Mouse (Mus musculus) inflammation-experienced regulatory T-cells, adult 6 months (primary cell): ENCODE measurements around the gene Zfp526. TPM values are rescaled to one million over a fixed set of nuclear protein-coding genes. Genes with fewer than 3 reads are reported as not detected.
"Not testable (repeated sequence)": the region's sequence is repeated elsewhere in the genome, so short reads cannot be mapped to it uniquely, and the experiment has no call there.

Source experiments
- ATAC-seq: one replicate; pipeline ENCODE4 v1.8.0; 2017
- polyA plus RNA-seq, 3 experiments: library from polyadenylated mRNA; unstranded; fragments of 100-300 nt; shearing (Covaris generic); gene quantifications; one replicate each; pipeline ENCODE4 v1.2.1; 2017

Gene Zfp526
- polyA plus RNA-seq, 3 experiments from 2014 or later: 2.2 to 4.0 (median 2.5) TPM

DNA sequence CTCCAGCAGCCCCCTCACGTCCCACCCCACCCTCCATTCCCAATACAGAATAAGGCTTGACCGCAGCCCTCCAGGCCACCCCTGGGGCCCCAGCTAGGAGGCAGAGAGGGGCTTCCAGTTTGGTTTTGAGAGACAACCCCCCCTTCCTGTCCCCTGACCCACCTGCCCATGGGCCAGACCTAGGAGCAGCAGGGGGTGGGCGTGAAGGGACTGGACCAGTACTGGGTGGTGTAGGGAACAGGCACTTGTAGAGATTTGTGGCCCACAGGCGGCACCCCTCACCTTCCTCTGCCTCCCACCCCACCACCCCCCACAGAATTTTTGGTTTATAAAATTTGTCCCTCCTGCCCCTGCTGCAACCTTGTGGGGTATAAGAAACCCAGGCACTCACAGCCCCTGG is 22.1 kb downstream of the Zfp526 start:
- ATAC-seq: no peak

DNA sequence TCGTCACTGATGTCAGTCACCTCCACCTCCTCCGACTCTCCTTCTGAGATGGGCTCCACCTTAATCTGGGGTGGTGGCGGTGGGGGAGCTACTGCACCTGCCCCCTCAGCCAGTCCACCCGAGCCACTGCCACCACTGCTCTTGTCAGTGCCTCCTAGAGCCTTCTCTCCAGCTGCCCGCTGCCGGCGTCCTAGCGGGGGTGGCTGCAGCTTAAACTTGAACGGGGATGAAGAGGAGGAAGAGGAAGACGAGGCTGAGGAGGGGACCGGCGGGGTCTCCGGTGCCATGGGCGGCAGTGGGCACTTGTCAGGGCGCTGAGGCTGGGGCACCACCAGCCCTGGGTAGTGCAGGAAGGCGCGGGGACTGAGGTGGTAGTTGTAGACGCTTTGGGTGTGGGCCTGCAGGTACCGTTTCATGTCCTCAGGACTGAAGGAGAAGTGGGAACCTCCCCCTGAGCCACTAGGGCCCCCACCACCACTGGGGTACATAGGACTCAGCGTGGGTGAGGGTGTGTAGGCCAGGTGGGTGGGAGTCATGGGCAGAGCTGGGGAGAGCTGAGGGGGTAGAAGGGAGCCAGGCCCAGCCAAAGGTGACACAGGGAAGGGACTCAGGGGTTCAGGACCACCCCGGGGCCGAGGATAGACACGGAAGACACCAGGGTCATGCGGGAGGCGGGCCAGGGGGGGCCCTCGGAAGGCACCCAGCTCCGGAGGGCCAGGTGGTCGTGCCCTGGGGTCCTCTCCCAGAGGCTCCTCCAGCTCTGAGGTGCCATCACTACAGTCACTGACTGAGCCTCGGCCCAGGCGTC is 23.5 kb downstream of the Zfp526 start:
- no peak for ATAC-seq

GRCm38 (mm10) chr7:25246079-25246758 is 25.0 kb downstream of the Zfp526 start:
- no peak for ATAC-seq

DNA sequence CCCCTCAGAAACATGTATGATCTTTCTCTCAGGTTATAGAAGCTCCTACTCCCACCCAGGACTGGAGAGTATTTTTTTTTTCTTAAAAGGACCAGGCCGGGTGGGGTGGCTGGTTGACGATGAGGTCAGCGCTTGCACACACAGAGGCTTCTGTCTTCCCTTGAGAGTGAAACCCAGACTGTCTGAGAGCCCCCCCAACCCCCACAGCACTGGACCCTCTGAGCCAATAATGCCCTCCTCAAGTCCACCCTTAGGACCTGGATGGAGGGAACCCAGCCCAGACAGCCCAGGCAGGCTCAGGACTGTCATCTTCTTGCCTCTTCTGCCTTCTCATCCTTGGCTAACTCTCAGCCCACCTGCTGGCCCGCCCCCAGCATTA is 25.5 kb downstream of the Zfp526 start:
- no peak for ATAC-seq

DNA sequence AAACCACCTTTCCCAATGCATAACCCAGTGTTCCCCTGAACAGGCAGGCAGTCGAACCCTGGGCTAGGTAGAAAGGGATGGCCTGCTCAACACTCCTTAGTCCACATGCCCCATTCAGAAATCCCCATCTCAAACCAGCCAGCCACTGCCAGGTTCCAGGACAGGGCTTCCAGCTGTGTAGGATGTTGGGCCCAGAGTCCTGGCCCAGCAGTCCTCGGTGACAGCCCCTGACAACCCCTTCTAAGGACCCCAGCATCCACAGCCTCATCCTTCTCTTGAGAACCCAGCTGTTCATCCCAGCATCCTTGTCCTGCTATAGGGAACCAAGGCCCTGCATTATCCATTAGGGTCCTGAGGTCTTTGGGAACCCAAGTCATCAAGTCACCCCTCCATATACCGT is 26.3 kb downstream of the Zfp526 start:
- ATAC-seq: no peak

DNA sequence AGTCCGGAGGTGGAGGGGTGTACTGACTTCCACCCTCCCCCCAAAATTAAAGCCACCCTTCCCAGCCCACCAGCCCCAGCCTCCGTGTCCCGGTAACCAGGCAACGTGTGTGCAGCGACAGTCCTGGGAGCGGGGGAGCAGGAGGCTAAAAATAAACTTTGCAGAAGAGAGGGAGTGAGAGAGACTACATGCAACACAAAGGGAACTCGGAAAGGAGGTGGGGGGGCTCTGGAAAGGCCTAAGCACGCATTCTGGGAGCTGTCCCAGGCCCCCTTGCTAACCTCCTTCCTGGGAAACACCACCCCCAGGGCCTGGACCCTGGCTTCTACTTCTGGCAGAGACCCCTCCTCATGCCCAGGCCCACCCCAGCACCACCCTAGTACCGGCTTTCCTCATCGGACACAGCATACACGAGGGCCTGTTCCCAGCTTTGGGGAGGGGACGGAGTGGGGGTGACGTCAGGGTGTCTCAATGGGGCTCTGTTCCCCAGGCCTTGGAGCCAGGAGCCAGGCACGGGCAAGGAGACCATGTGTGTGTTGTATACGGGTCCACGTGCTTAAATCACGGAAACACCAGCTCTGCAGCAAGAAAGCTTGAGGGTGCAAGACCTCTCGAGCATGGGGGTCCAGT is 26.9 kb downstream of the Zfp526 start:
- ATAC-seq: no peak

GRCm38 (mm10) chr7:25248846-25249313 is 27.7 kb downstream of the Zfp526 start:
- no peak for ATAC-seq

DNA sequence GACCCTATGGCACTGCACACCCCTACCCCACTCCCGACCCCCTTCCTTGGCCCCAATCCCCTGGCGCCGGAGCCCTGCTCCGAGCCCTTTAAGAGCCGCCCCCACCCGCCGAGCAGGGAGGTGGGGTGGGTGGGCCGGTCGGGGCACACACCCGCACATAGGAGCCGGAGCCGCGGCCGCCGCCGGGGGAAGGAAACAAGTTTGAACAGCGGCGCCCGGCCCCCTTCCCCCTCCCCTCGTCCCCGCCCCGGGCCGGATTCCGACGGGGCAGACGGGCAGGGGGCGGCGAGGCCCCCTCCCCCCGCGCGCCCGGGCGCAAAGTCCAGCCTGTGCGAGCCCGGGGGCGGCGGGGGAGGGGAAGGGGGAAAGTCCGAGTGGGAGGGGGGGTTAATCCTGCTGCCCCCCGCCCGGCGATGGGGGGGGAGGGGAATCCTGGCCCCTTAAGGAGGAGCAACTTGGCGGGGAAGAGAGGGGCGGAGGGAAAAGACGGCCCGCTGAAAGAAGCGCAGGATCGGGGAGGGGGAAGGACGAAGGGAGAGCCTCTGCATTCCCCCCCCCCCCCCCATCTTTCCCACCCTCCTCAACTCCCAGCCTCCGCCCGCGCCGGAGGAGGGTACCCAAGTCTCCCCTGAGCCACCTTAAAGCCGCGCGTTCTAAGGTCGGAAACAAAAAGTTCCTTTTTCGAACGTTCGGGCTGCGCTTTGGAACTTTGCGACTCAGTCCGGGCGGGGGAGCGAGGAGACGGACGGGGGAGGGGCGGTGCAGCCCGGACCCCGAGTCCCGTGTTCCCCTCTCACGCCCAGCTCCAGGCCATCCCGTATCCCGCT is 28.3 kb downstream of the Zfp526 start:
- ATAC-seq: peak; percentile 60

DNA sequence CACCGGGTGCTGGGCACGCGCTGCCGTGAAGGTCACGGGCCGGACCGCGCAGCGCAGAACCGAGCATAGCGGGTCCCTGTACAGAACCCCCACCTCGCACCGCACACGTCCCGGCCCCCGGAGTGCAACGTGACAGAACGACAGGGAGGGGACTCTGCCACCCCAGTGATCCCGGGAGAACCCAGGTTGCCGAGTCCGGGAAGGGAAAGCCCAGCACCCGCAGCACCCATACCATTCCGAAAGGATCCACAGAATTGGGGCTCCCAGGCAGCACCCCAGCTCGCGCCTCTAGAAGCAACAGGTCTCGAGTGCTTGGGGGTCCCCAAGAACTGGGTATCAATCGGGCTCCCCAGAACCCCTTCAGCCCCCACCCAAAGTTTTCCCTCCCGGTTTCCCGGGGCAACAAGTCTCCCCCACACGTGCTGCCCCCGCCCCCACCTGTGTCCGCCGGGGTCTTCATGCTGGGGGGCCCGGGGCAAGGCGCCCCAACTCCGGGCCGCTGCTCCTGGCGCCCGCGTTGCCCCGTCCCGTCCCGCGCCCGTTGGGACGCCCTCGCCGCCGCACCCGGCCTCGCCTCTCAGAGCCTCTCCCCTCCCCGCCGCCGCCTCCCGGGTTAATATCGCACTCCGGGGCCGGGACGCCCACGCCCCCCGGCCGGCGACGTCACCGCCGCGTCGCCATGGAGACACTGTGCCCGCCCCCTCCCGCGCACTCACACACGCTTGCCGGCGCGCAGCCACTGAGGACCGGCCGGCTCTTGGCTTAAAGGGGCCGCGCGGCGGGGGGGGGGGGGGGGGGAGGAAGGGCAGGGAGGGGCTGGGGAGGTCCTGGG is 29.1 kb downstream of the Zfp526 start, which contains the start of gene Erf:
Gene Erf (minus strand): TSS at position 621 of the 832 bp plus-strand sequence.
- peak; percentile 89 for ATAC-seq

DNA sequence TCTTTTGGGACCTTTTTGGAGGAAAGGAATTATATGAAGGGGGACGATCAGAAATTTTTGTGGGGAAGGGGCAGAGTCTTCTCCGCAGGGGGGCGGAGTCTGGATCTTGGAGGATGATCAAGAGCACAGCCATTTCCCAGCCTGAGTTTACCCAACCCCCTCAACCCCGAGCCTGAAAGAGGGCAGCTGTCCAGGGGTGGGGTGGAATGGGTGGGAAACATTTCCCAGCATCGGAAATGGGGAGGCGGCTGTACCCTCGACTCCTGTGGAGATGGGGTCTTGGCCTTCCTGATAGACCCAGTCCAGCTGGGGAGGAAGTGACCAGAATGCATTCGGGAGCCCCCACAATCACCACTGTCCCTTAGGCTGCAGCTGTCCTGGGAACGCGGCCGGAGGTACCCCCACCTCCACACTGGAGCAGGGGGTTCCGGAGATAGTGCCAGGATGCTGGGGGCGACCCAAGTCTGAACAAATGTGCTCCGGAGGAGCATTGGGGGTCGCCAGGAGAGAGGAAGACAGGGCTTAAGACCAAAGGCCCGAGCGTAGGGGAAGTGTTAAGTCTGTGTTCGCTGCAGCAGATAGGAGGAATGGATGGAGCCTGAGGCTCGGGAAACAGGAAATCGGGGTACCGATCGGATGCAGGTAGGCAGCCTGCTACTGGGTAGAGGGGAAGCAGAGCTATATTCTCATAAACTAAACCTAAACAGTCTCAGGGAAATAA is 30.0 kb downstream of the Zfp526 start:
- ATAC-seq: no peak

DNA sequence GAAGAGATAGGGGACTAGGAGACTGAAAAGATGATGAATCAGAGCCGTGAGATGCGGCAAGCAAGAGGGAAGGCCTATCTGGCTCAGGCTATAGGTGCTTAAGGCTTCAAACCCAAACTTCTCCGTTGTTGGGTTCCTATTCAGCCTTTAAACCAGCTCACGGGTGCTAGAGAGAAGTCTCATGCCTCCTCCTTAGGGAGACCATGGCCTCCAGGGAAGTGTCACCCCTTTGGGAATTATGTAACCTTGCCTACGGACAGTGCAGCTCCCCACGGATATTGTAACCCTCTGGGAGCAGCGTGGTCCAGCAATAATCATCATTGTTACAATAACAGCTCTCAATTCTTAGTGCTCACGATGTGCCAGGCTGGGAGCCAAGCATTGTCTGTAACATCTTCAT is 30.6 kb downstream of the Zfp526 start:
- ATAC-seq: no peak

DNA sequence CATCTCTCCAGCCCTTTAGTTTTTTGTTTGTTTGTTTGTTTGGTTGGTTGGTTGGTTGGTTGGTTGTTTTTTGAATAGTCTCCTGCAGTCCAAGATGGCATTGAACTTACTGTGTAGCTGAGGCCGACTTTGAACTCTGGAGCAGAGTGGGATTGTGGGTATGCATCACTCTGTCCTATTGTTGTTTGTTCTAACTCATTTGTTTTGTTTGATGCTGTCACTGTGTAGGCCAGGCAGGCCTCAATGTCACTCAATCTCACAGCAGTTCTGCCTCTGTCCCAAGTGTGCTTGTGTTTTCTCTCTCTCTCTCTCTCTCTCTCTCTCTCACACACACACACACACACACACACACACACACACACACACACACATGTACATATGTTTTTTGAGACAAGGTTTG is 40.7 kb downstream of the Zfp526 start:
- ATAC-seq: no peak

DNA sequence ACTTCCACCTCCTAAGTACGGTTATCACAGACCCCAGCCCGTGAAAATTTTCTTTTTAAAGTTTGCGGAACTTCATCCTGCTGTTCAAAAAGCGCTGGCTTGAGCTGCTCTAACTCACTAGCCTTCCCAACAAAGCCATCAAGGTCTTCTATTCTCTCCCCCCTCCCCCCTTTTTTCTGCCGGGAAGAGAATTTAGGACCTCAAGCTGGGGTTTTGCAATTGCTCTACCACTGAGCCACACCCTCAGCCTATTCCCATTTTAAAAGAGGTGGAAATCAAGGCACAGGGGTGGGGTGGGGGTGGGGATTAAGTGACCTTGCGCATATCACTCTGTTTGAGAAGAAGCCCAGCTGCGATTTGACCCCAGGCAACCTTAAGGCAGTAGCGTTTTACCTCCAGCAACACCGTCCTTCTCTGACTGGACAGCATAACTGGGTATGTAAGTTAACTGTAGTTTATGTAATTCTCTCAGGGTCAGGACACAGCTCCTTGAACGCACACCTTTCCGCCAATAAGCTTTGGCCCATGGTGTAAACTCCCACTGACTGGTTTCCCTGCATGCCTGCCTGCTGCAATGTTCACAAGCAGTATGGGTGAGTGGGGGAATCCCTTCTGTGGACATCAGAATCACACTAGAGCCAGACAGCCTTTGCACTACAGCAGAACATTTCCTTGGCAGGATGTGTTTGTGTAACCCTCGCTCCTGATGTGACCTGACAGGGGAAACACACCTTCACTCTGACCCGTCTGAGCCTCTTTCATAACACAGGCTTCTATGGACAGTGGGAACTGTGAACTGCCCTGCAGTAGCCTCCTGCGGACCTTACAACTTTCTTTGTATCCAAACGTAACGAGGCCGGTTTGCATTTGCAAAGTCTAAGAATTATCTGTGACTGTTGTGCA is 43.0 kb downstream of the Zfp526 start:
- ATAC-seq: no peak

DNA sequence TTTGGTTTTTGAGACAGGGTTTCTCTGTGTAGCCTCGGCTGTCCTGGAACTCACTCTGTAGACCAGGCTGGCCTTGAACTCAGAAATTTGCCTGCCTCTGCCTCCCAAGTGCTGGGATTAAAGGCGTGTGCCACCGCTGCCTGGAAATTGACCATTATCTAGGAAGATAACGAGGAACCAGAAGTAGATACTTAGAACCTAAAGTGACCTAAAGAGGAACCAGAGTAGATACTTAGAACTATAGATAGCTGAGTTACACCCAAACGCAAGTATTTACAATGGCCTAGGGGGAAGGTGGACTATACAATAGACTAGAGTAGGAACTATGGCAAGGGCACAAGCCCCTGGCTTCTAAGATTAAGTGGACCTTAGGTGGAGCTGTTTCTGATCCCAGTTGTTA is 44.5 kb downstream of the Zfp526 start:
- ATAC-seq: not testable (repeated sequence)

GRCm38 (mm10) chr7:25266180-25266962 is 45.1 kb downstream of the Zfp526 start:
- ATAC-seq: no peak

DNA sequence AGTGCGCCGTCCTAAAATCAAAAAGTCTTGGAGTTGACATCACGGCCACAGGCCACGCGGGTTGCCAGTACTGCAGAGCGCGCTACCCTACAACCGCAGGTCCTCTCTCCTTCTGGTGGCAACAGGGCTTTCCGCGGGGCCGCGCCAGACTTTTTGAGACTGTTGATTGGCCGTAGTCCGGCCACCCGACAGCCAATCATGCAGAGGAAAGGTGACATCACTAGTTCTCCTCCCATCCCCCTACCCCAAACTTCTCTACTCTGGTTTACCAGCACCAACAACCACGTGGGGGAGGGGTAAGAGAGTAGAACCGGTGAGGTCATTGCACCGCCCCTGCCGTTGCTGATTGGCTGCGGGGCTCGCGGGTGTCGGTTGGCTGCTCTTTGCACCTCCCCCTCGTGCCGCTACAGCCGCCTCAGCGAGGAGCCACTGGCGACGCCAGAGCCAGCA is 46.1 kb downstream of the Zfp526 start, which contains the start of gene Cic:
Gene Cic (plus strand): TSS at position 404 of the 450 bp plus-strand sequence.
- peak; percentile 69 for ATAC-seq

- peak; percentile 82 for ATAC-seq
Observed at GRCm38 (mm10) chr7:25267751-25268463, 46.7 kb downstream of the Zfp526 start.

DNA sequence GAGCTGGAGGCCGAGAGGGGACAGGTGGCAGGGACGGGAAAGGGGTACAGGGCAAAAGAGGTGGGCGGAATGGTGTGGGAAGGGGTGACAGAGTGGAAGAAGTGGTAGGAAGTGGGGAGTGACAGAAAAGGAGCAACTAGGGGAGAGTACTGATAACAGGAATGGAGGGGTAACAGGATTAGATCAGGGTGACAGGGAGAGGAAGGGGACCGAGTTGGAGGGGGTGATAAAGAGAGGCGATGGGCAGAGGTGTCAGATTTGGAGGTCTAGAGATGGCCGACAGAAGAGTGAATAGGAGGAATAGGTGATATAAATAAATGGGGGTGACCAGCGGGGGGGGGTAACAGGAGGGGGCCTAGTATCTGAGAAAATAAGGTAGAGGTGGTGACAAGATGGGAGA is 47.4 kb downstream of the Zfp526 start:
- no peak for ATAC-seq
